Mouse (Mus musculus): ENCODE data around the gene Mef2d. TPM values are rescaled to one million over a fixed set of nuclear protein-coding genes. Genes with fewer than 3 reads are reported as not detected.
"Not testable (repeated sequence)": the region's sequence is repeated elsewhere in the genome, so short reads cannot be mapped to it uniquely, and the experiment has no call there.

Mef2d gene
- polyA plus RNA-seq, 1 experiment from 2014 or later = 18.1 TPM

DNA sequence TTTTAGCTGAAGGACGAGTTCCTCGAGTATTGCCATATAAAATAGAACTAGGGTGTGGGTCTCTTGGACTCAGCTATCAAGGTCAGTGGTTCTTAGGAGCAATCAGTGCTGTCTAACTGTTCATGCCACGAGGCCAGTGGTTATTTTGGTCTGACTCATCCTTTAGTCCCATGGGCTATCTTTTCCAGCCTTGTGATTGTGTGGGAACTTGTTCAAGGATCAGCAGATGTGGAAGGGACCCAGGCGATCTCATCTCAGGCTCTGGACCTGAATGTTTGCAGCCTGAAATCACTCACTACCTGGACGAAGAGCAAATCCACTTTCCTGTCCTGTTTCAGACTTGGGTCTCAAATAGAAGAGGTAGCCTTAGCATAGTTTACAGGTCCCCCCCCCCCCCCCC lies 34.9 kb downstream of the Mef2d start:
- Histone ChIP-seq H3K4me2 (ENCODE audit: low read depth) (peak overlapping the region; percentile 56), H3K27ac (ENCODE audit: low read depth, low read length) (peak overlapping the region; percentile 98), H3K9ac (ENCODE audit: low read length) (peak overlapping the region; percentile 82), H3K4me3 (ENCODE audit: low read depth, low read length) (peak overlapping the region; percentile 61), H3K9me3 (ENCODE audit: control insufficient read depth, low read length) (no peaks in the 10 kb centered on the region), H3K36me3 (ENCODE audit: control insufficient read depth, insufficient read depth, low read length) (no peaks in the 10 kb centered on the region), H3K27me3 (ENCODE audit: control insufficient read depth, insufficient read depth, low read length) (no peaks in the 10 kb centered on the region), H3K4me1 (ENCODE audit: control insufficient read depth, insufficient read depth, low read length) (no peaks in the 10 kb centered on the region)
- WGBS = 79% methylated on average over 5 of the region's 5 CpGs
- ATAC-seq (ENCODE audit: insufficient read depth, low FRiP score, low TSS enrichment) (no peak), DNase-seq (ENCODE audit: low spot score) (no peak)

DNA sequence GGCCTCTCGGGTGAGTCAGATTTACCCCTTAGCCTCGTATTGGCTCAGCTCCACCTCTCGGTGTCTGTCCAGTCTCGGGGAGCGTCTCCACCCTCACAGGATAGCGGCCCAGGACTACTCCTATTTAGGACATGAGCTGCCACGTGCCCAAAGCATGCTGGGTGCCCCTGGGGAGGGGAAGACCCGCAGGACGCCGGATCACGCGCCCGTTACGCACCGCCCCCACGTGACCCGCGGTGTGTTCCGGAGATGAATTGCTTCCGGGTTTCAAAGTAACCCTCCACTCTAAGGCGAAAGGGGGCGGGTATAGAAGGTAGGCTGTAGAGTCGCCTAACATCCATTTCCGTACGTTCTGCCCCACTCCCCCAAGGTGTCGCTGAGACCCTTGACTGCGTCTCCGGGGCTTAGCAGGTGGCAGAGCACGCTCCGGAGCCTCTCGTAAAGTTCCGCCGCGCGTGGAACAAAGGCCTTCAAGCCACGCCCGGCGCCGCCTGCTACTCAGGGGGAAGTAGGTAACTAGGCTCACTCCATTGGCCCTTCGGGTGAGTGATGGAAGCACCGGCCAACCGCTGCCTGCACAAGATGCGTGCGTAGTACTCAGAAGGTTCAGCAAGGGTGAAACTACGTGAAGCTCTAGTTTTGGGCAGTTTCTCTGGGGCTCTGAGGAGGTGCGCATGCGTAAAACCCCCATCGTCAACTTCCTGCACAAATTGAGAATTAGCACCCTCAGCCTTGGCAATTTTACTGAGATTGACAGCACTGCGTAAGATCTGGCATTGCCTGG lies 35.6 kb downstream of the Mef2d start:
- Histone ChIP-seq H3K36me3 (ENCODE audit: control insufficient read depth, insufficient read depth, low read length) (no peaks in the 10 kb centered on the region), H3K4me1 (ENCODE audit: control insufficient read depth, insufficient read depth, low read length) (no peaks in the 10 kb centered on the region), H3K27me3 (ENCODE audit: control insufficient read depth, insufficient read depth, low read length) (no peaks in the 10 kb centered on the region), H3K9me3 (ENCODE audit: control insufficient read depth, low read length) (no peaks in the 10 kb centered on the region), H3K27ac (ENCODE audit: low read depth, low read length) (peak overlapping the region; percentile 98), H3K4me3 (ENCODE audit: low read depth, low read length) (peak overlapping the region; percentile 61), H3K9ac (ENCODE audit: low read length) (peak overlapping the region; percentile 82), H3K4me2 (ENCODE audit: low read depth) (peak overlapping the region; percentile 56)
- DNase-seq (ENCODE audit: low spot score) (peak; percentile 99), ATAC-seq (ENCODE audit: insufficient read depth, low FRiP score, low TSS enrichment) (peak; percentile 98)
- WGBS = under 1% methylated on average over 47 of the region's 49 CpGs

DNA sequence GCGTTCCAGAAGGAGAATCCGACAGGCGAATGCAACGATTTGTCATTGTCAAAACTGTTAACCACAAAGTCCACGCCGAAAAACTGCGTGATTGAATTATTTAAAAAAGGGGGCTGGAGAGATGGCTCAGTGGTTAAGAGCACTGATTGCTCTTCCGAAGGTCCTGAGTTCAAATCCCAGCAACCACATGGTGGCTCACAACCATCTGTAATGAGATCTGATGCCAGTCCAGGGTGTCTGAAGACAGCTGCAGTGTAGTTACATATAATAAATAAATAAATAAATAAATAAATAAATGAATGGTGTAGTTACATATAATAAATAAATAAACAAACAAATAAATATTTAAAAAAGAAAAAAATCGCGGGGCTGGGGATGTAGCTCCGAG lies 36.2 kb downstream of the Mef2d start:
- Histone ChIP-seq H3K27ac (ENCODE audit: low read depth, low read length) (peak overlapping the region; percentile 98), H3K4me2 (ENCODE audit: low read depth) (peak overlapping the region; percentile 56), H3K4me3 (ENCODE audit: low read depth, low read length) (peak overlapping the region; percentile 61), H3K9ac (ENCODE audit: low read length) (peak overlapping the region; percentile 82; the same call in 1 of the 2 replicates)
- H3K9me3 ChIP-seq (ENCODE audit: control insufficient read depth, low read length); H3K36me3 ChIP-seq (ENCODE audit: control insufficient read depth, insufficient read depth, low read length); H3K27me3 ChIP-seq (ENCODE audit: control insufficient read depth, insufficient read depth, low read length); DNase-seq (ENCODE audit: low spot score); H3K4me1 ChIP-seq (ENCODE audit: control insufficient read depth, insufficient read depth, low read length): not testable (repeated sequence)
- 34% methylated on average over 11 of the region's 11 CpGs for WGBS
- ATAC-seq (ENCODE audit: insufficient read depth, low FRiP score, low TSS enrichment) = peak; percentile 21; the same call in 1 of the 2 replicates

DNA sequence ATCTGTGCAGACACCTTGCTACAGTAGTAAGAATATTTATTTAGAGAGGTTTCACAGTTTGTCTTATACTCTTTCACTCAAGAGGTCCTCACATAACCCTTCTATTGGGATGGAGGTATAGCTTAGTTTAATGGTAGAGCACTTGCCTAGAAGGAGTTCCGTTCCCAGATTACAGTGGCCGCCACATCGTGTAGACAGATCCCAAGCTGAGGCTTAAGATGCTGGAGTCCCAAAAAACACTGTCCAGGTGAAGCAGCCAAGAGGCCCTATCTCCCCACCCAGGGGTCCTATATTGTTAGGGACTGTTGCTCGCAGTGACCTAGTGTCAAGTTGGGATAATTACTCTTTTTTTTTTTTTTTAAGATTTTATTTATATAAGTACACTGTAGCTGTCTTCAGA lies 36.8 kb downstream of the Mef2d start:
- ATAC-seq (ENCODE audit: insufficient read depth, low FRiP score, low TSS enrichment) = no peak
- H3K27me3 ChIP-seq (ENCODE audit: control insufficient read depth, insufficient read depth, low read length) = no peaks in the 10 kb centered on the region
- H3K36me3 ChIP-seq (ENCODE audit: control insufficient read depth, insufficient read depth, low read length) = no peaks in the 10 kb centered on the region
- no peak overlapping the region for H3K4me2 ChIP-seq (ENCODE audit: low read depth)
- no peak overlapping the region for H3K9ac ChIP-seq (ENCODE audit: low read length)
- DNase-seq (ENCODE audit: low spot score) = no peak
- H3K27ac ChIP-seq (ENCODE audit: low read depth, low read length) = no peak overlapping the region
- 92% methylated on average over 4 of the region's 4 CpGs for WGBS
- H3K9me3 ChIP-seq (ENCODE audit: control insufficient read depth, low read length) = no peaks in the 10 kb centered on the region
- no peaks in the 10 kb centered on the region for H3K4me1 ChIP-seq (ENCODE audit: control insufficient read depth, insufficient read depth, low read length)
- H3K4me3 ChIP-seq (ENCODE audit: low read depth, low read length) = no peak overlapping the region

DNA sequence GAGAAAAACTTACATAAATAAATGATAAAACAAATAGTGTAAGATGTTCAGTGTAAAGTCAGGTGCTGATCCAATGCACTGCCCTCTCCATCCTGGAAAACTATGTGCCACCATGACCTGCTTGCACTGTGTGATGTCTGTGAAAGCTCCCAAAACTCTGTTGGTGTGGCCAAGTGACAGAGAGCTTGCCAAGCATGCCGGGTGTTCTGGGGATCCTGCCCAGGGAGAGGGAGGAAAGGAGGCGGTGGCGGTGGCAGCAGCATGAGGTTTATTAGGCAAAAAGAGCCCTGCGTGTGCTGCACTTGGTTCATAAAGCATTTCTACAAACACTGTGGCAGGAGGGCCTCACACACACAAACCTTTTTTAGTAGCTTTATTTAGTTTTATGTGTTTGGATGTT lies 39.2 kb downstream of the Mef2d start:
- ATAC-seq (ENCODE audit: insufficient read depth, low FRiP score, low TSS enrichment) (no peak), DNase-seq (ENCODE audit: low spot score) (no peak)
- 74% methylated on average over 4 of the region's 4 CpGs for WGBS
- H3K27ac ChIP-seq (ENCODE audit: low read depth, low read length) = no peak overlapping the region
- H3K9ac ChIP-seq (ENCODE audit: low read length) = no peak overlapping the region
- no peak overlapping the region for H3K4me3 ChIP-seq (ENCODE audit: low read depth, low read length)
- H3K9me3 ChIP-seq (ENCODE audit: control insufficient read depth, low read length) = no peaks in the 10 kb centered on the region
- H3K4me1 ChIP-seq (ENCODE audit: control insufficient read depth, insufficient read depth, low read length) = no peaks in the 10 kb centered on the region
- H3K4me2 ChIP-seq (ENCODE audit: low read depth) = no peak overlapping the region
- no peaks in the 10 kb centered on the region for H3K27me3 ChIP-seq (ENCODE audit: control insufficient read depth, insufficient read depth, low read length)
- no peaks in the 10 kb centered on the region for H3K36me3 ChIP-seq (ENCODE audit: control insufficient read depth, insufficient read depth, low read length)

DNA sequence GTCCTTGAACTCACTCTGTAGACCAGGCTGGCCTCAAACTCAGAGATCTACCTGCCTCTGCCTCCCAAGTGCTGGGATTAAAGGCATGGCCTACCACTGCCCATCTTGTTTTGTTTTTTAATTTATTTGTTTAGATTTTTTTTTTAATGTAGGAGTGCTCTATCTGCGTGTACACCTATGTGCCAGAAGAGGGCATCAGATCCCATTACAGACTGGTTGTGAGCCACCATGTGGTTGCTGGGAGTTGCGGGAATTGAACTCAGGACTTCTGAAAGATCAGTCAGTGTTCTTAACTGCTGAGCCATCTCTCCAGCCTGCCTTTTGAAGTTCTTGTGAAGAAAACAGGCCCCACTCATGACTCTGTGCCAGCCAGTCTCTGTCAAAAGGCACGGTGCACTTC lies 44.3 kb downstream of the Mef2d start:
- no peaks in the 10 kb centered on the region for H3K9me3 ChIP-seq (ENCODE audit: control insufficient read depth, low read length)
- no peaks in the 10 kb centered on the region for H3K4me1 ChIP-seq (ENCODE audit: control insufficient read depth, insufficient read depth, low read length)
- H3K27ac ChIP-seq (ENCODE audit: low read depth, low read length) = no peak overlapping the region
- no peaks in the 10 kb centered on the region for H3K27me3 ChIP-seq (ENCODE audit: control insufficient read depth, insufficient read depth, low read length)
- ATAC-seq (ENCODE audit: insufficient read depth, low FRiP score, low TSS enrichment) (no peak), DNase-seq (ENCODE audit: low spot score) (no peak)
- H3K4me3 ChIP-seq (ENCODE audit: low read depth, low read length) = no peak overlapping the region
- WGBS = 78% methylated on average over 3 of the region's 3 CpGs
- H3K9ac ChIP-seq (ENCODE audit: low read length) = no peak overlapping the region
- no peaks in the 10 kb centered on the region for H3K36me3 ChIP-seq (ENCODE audit: control insufficient read depth, insufficient read depth, low read length)
- no peak overlapping the region for H3K4me2 ChIP-seq (ENCODE audit: low read depth)

DNA sequence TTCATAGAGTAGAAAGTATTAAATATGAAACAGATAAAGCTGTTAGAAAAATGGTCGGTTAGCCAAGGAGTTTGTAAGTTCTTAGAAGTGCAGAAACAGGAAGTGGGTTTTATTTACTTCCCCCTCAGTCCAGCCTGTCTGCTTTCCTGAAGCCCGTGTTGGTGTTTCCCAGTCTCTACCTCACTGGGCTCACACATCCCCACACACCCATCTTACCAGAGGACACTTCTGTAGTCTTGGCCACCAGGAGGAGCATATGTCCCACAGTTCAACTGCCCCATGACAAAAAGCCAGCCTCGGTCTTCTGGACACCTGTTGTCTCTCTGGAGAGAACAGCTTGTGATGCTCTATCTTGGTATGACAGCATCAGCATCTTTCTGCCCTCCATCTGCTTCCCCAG lies 49.0 kb downstream of the Mef2d start:
- Histone ChIP-seq H3K4me1 (ENCODE audit: control insufficient read depth, insufficient read depth, low read length) (0 out of 2 replicates have a peak, but pooled peaks cover 2% of the 10 kb centered on the region), H3K9ac (ENCODE audit: low read length) (no peak overlapping the region), H3K27me3 (ENCODE audit: control insufficient read depth, insufficient read depth, low read length) (0 out of 2 replicates have a peak, but pooled peaks cover 3% of the 10 kb centered on the region), H3K4me2 (ENCODE audit: low read depth) (no peak overlapping the region), H3K36me3 (ENCODE audit: control insufficient read depth, insufficient read depth, low read length) (no peaks in the 10 kb centered on the region), H3K27ac (ENCODE audit: low read depth, low read length) (no peak overlapping the region), H3K9me3 (ENCODE audit: control insufficient read depth, low read length) (no peaks in the 10 kb centered on the region), H3K4me3 (ENCODE audit: low read depth, low read length) (no peak overlapping the region)
- WGBS = 29% methylated on average over 3 of the region's 3 CpGs
- no peak for ATAC-seq (ENCODE audit: insufficient read depth, low FRiP score, low TSS enrichment)
- DNase-seq (ENCODE audit: low spot score) = no peak

DNA sequence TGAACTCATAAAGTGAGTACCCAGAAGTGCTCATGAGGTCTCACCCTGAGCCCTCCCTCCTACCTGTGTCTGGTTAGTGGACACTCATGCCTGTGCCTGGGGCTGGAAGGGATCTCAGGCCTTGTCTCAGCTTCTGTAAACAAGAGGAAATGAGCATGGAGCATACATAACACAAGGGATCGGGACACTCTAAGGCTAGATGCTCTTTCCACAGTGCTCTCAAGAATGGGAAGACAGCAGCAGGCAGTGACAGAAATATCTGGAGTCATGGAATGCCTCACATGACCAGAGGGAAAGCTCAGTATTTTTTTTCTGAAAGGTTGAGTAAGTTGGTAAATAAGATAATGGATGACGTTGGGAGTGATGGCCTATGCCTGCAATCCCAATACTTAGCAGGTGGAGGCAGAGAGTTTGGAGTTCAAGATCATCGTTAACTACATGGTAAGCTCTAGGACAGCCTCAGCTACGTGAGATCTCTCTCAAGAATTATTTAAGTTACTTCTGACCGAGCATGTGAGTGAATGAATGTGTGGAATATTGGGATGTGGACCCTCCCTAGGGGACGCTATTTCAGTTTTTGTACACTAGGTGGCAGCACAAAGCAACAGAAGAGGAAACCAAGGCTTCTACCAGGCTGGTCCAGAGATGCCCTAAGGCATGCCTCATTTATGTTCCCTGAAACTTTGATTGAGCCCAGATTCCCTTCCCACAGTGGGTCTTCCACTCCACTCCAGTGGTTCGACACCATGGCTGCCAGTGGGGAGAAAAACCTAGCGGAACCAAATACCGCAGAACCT lies 49.8 kb downstream of the Mef2d start:
- Histone ChIP-seq H3K36me3 (ENCODE audit: control insufficient read depth, insufficient read depth, low read length) (no peaks in the 10 kb centered on the region), H3K4me1 (ENCODE audit: control insufficient read depth, insufficient read depth, low read length) (0 out of 2 replicates have a peak, but pooled peaks cover 2% of the 10 kb centered on the region), H3K27me3 (ENCODE audit: control insufficient read depth, insufficient read depth, low read length) (0 out of 2 replicates have a peak, but pooled peaks cover 3% of the 10 kb centered on the region), H3K4me3 (ENCODE audit: low read depth, low read length) (no peak overlapping the region), H3K9ac (ENCODE audit: low read length) (no peak overlapping the region), H3K4me2 (ENCODE audit: low read depth) (no peak overlapping the region), H3K9me3 (ENCODE audit: control insufficient read depth, low read length) (no peaks in the 10 kb centered on the region), H3K27ac (ENCODE audit: low read depth, low read length) (no peak overlapping the region)
- DNase-seq (ENCODE audit: low spot score) (peak; percentile 67), ATAC-seq (ENCODE audit: insufficient read depth, low FRiP score, low TSS enrichment) (no peak)
- 29% methylated on average over 9 of the region's 9 CpGs for WGBS
